Mouse (Mus musculus): ENCODE measurements around the gene Wdr73. TPM values are rescaled to one million over a fixed set of nuclear protein-coding genes. Genes with fewer than 3 reads are reported as not detected.

The Wdr73 gene
- total and polyA plus RNA-seq, 3 experiments, result 42.4 to 55.7 (median 48.1) TPM

GRCm38 (mm10) chr7:80865521-80865920 lies 35.5 kb downstream of the Wdr73 start:
- no peak overlapping the region for H3K27ac ChIP-seq (ENCODE audit: insufficient read depth, low read depth)
- no peak overlapping the region for H3K4me2 ChIP-seq (ENCODE audit: insufficient read depth, low read depth, poor library complexity, severe bottlenecking)
- no peak overlapping the region for H3K4me3 ChIP-seq (replicated peaks in 1 of 3; ENCODE audit: low read depth in 2 of 3, low read length in 2 of 3, poor library complexity in 1 of 3)
- no peaks in the 10 kb centered on the region for H3K79me2 ChIP-seq (replicated peaks; ENCODE audit: control insufficient read depth, extremely low read depth, insufficient read depth, poor library complexity, severe bottlenecking)
- H3K36me3 ChIP-seq (replicated peaks in 1 of 2; ENCODE audit: control insufficient read depth in 1 of 2, insufficient read depth in 1 of 2, low read length in 1 of 2), result peaks cover 2 to 49% of the 10 kb centered on the region in 2 experiments
- no peaks in the 10 kb centered on the region for H3K9me3 ChIP-seq (replicated peaks; ENCODE audit: low read length)
- in situ Hi-C loops (cut with MboI; ENCODE audit: low pct_ligation_motif_present, low pct_unique_long_range_greater_than_20kb, low sequenced_read_pairs) (no loop called here), dilution Hi-C loops (cut with MboI; ENCODE audit: extremely low pct_ligation_motif_present, extremely low pct_unique_long_range_greater_than_20kb, low sequenced_read_pairs) (no loop called here)
- no peaks in the 10 kb centered on the region for H3K27me3 ChIP-seq (replicated peaks)
- no peak for DNase-seq (ENCODE audit: extremely low read depth)
- TF ChIP-seq MAFK (IDR thresholded peaks at IDR 0.05; ENCODE audit: insufficient replicate concordance, low read length) (no peak), TCF12 (IDR thresholded peaks at IDR 0.05; ENCODE audit: low read depth, low read length) (no peak), USF2 (conservative IDR thresholded peaks at IDR 0.05; ENCODE audit: low read depth, low read length) (no peak), POLR2A (IDR thresholded peaks at IDR 0.05; ENCODE audit: low read depth, low read length) (no peak), NRF1 (IDR thresholded peaks at IDR 0.05; ENCODE audit: low read depth, low read length) (no peak), SMC3 (IDR thresholded peaks at IDR 0.05; ENCODE audit: low read depth, low read length) (no peak), IRF4 (IDR thresholded peaks at IDR 0.05; ENCODE audit: low read depth, low read length) (no peak), ZMIZ1 (IDR thresholded peaks at IDR 0.05; ENCODE audit: low read depth, low read length) (no peak), KAT2A (IDR thresholded peaks at IDR 0.05; ENCODE audit: insufficient replicate concordance, low read length) (no peak), GABPA (IDR thresholded peaks at IDR 0.05; ENCODE audit: insufficient replicate concordance, low read depth, low read length) (no peak), E2F4 (IDR thresholded peaks at IDR 0.05; ENCODE audit: insufficient replicate concordance, low read depth, low read length) (no peak), USF1 (IDR thresholded peaks at IDR 0.05; ENCODE audit: low read depth, low read length) (no peak), JUND (conservative IDR thresholded peaks at IDR 0.05; ENCODE audit: low read depth, low read length) (no peak), MEF2A (IDR thresholded peaks at IDR 0.05; ENCODE audit: borderline replicate concordance, low read depth, low read length) (no peak), SIN3A (IDR thresholded peaks at IDR 0.05; ENCODE audit: low read length) (no peak), ELF1 (IDR thresholded peaks at IDR 0.05; ENCODE audit: low read depth, low read length) (no peak), CTCF (conservative IDR thresholded peaks at IDR 0.05 in 1 of 2, IDR thresholded peaks at IDR 0.05 in 1 of 2; ENCODE audit: low read depth in 2 of 2, low read length in 2 of 2) (no peak), EP300 (IDR thresholded peaks at IDR 0.05; ENCODE audit: low read length) (no peak), ZC3H11A (IDR thresholded peaks at IDR 0.05; ENCODE audit: low read depth, low read length) (no peak)
- H3K4me1 ChIP-seq (ENCODE audit: control insufficient read depth in 1 of 2, insufficient read depth in 2 of 2), result peaks cover 2 to 27% of the 10 kb centered on the region in 2 experiments; a peak in 2 of 4 replicates
- no peak overlapping the region for H3K9ac ChIP-seq (ENCODE audit: insufficient read depth, low read depth)

GRCm38 (mm10) chr7:80864831-80865230 lies 36.2 kb downstream of the Wdr73 start:
- dilution Hi-C loops (cut with MboI; ENCODE audit: extremely low pct_ligation_motif_present, extremely low pct_unique_long_range_greater_than_20kb, low sequenced_read_pairs), result no loop called here
- in situ Hi-C loops (cut with MboI; ENCODE audit: low pct_ligation_motif_present, low pct_unique_long_range_greater_than_20kb, low sequenced_read_pairs), result no loop called here
- no peak overlapping the region for H3K27ac ChIP-seq (ENCODE audit: insufficient read depth, low read depth)

More at GRCm38 (mm10) chr7:80864831-80865230, 36.2 kb downstream of the Wdr73 start:
- peaks cover 2 to 45% of the 10 kb centered on the region in 2 experiments for H3K36me3 ChIP-seq (replicated peaks in 1 of 2; ENCODE audit: control insufficient read depth in 1 of 2, insufficient read depth in 1 of 2, low read length in 1 of 2)
- H3K79me2 ChIP-seq (replicated peaks; ENCODE audit: control insufficient read depth, extremely low read depth, insufficient read depth, poor library complexity, severe bottlenecking), result no peaks in the 10 kb centered on the region
- H3K27me3 ChIP-seq (replicated peaks), result no peaks in the 10 kb centered on the region
- H3K9me3 ChIP-seq (replicated peaks; ENCODE audit: low read length), result no peaks in the 10 kb centered on the region
- DNase-seq (ENCODE audit: extremely low read depth), result no peak
- TF ChIP-seq CTCF (conservative IDR thresholded peaks at IDR 0.05 in 1 of 2, IDR thresholded peaks at IDR 0.05 in 1 of 2; ENCODE audit: low read depth in 2 of 2, low read length in 2 of 2), result no peak
- TF ChIP-seq ELF1 (IDR thresholded peaks at IDR 0.05; ENCODE audit: low read depth, low read length), result no peak
- TF ChIP-seq MXI1 (IDR thresholded peaks at IDR 0.05; ENCODE audit: low read depth, low read length), result no peak
- TF ChIP-seq TCF12 (IDR thresholded peaks at IDR 0.05; ENCODE audit: low read depth, low read length), result no peak
- H3K9ac ChIP-seq (ENCODE audit: insufficient read depth, low read depth), result no peak overlapping the region
- H3K4me2 ChIP-seq (ENCODE audit: insufficient read depth, low read depth, poor library complexity, severe bottlenecking), result no peak overlapping the region
- H3K4me1 ChIP-seq (ENCODE audit: control insufficient read depth in 1 of 2, insufficient read depth in 2 of 2), result peaks cover 2 to 32% of the 10 kb centered on the region in 2 experiments; a peak in 3 of 4 replicates
- H3K4me3 ChIP-seq (replicated peaks in 1 of 3; ENCODE audit: low read depth in 2 of 3, low read length in 2 of 3, poor library complexity in 1 of 3), result no peak overlapping the region

All from CH12.LX (cell line).